Mouse (Mus musculus): ENCODE measurements around the gene Nol12. TPM values are rescaled to one million over a fixed set of nuclear protein-coding genes. Genes with fewer than 3 reads are reported as not detected.

The Nol12 gene
- total RNA-seq (2021), result 10 to 100 TPM; 36.2 to 38.8 TPM
- long read RNA-seq, experiment 1, transcript Nol12-203 (6 exons, 3,721 nt), result major isoform, 12 of 19 reads
- long read RNA-seq, experiment 1, partial matches to known transcripts, result 4 of 19 reads
- long read RNA-seq, experiment 1, other reads (novel, unspliced or antisense), result 3 of 19 reads
- long read RNA-seq, experiment 2, transcript Nol12-203 (6 exons, 3,721 nt), result major isoform, 10 of 17 reads
- long read RNA-seq, experiment 2, partial matches to known transcripts, result 2 of 17 reads
- long read RNA-seq, experiment 2, other reads (novel, unspliced or antisense), result 5 of 17 reads

DNA sequence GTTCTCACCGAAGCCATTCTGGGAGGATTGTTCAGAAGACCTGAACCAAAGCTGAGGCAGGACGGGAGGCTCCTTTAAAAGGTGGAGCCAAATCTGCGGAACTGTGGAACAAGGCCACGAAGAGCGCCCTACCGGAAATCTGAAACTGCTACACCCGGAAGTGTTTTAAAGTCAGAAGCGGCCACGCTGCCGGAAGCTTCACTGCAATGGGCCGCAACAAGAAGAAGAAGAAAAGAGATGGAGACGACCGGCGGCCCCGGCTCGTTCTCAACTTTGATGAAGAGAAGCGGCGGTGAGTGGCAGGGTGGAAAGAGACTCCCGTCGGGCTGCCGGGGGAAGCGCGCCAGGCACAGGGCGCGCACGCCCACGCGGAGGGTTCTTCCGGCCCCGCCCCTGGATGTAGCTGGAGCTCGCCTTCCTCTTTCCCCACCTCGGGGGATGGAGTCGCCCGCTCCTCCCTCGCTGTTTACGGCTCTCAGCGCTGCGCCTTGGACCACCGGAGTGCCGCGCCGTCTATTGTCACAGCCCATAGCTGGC is at the start of gene Nol12:
TSS of gene Nol12 (plus strand) at position 150 of the 537 bp plus-strand sequence.
- DNase-seq (ENCODE audit: extremely low spot score in 1 of 2, low spot score in 2 of 2), result peak; percentile 85
- intact Hi-C loops (cut with DNase I), result no loop called here
- Histone ChIP-seq H3K27ac (peak within 1 kb of the TSS; percentile 92), H3K4me3 (peak within 1 kb of the TSS; percentile 87)
- peak; percentile 28 for TF ChIP-seq CTCF (IDR thresholded peaks at IDR 0.05)

DNA sequence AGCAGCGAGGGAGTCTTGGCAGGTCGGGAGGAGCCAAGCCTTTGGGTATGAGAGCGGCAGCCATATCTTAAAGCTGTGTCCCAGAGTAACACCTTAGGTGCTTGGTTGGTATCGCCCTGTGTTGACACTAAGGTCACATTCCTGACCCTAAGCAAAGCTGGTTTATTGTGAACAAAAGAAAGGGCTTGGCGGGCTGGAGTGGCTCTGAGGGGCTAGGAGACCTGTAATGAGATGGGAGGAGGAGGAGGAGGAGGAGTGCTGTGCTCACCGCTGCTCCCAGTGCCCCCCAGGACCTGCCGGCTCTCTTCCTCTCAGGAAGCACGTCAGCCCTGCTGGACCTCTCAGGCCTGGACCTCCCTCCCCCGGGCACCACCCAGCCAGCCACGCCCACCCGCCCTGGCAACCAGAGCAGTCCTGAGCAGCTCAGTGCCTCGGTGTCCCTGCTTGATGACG is 45.3 kb upstream of the Nol12 start:
- intact Hi-C loops (cut with DNase I), result no loop called here
- no peak for DNase-seq (ENCODE audit: extremely low spot score in 1 of 2, low spot score in 2 of 2)
- Histone ChIP-seq H3K27ac (no peak overlapping the region), H3K4me3 (no peak overlapping the region)
- no peak for TF ChIP-seq CTCF (IDR thresholded peaks at IDR 0.05)

DNA sequence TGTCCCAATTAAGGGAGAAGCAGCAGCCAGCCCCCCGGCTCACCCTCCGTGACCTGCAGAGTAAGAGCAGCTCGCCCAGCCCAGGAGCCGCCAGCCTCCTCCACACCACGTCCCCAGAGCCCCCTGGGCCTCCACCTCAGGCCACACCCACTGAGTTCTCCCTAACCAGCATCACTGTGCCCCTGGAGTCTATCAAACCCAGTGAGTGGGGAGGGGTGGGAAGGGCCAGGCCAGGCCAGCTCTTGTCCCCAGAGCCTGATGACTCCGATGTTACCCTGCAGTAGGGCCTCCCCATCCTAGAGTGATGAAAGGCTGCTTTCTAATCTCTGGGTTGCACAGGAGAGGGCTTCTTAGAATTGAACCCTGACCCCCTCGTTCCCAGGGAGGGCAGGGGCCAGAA is 42.3 kb upstream of the Nol12 start:
- Histone ChIP-seq H3K4me3 (no peak overlapping the region), H3K27ac (no peak overlapping the region)
- DNase-seq (ENCODE audit: extremely low spot score in 1 of 2, low spot score in 2 of 2), result no peak
- no peak for TF ChIP-seq CTCF (IDR thresholded peaks at IDR 0.05)
- intact Hi-C loops (cut with DNase I), result no loop called here

DNA sequence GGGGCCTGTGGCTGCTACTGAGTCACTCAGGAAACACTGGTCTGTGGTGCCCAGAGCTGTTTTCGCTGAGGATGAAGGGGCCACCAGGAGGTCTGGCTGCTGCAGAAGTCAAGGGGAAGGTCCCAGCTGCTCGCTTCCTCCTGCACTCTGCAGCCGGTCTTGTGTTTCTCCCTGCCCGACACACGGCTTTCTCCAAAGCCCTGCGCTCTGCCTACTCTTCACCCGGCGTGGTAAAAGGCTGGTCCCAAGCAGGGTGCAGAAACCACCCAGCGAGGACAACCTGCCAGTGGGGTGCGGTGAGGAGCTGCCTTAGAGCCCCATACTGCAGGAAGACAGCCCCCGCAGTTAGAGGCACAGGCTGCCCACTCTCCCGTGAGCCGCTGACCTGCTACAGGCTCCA is 40.0 kb upstream of the Nol12 start:
- Histone ChIP-seq H3K27ac (0 out of 2 replicates have a peak overlapping the region, but pooled peaks have one; percentile 15), H3K4me3 (no peak overlapping the region)
- DNase-seq (ENCODE audit: extremely low spot score in 1 of 2, low spot score in 2 of 2), result no peak
- intact Hi-C loops (cut with DNase I), result no loop called here
- no peak for TF ChIP-seq CTCF (IDR thresholded peaks at IDR 0.05)

DNA sequence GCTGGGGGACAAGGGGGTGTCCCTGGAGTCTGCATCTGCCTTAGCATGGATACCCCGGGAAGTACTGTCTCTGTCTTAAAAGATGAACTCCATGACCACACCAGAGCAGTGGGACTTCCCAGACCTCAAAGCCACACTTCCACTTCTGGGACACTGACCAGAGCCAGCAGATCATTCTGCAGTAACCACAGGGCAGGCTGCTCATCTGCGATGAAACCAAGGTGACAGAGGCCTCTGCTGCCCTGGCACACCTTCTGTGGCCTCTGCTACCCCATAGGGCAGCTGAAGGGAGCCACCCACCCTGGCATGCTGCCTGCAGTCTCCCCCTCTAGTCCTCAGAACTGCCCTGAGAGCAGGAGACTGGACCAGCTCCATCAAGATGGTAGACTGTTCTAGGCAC is 39.0 kb upstream of the Nol12 start:
- no peak for DNase-seq (ENCODE audit: extremely low spot score in 1 of 2, low spot score in 2 of 2)
- no peak overlapping the region for H3K27ac ChIP-seq
- TF ChIP-seq CTCF (IDR thresholded peaks at IDR 0.05), result no peak
- H3K4me3 ChIP-seq, result no peak overlapping the region
- intact Hi-C loops (cut with DNase I), result no loop called here

DNA sequence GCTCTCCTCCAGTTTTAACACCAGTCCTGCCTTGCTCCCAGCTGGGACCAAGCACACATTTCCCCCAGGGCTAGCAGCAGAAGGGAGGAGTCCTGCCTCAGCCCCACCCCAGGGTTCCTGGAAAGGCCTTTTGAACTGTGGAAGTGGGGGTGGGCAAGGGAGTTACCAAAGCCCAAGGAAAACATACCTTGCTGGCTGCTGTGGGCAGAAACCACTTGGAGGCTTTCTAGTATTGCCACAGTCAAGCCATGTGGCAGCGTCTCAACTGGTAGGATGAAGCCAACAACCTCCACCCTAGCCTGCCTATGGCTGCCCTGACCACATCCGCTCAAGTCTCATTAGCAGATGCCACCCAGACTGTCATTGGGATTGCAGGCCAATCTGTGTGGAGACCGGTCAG is 38.6 kb upstream of the Nol12 start:
- no peak for TF ChIP-seq CTCF (IDR thresholded peaks at IDR 0.05)
- Histone ChIP-seq H3K27ac (no peak overlapping the region), H3K4me3 (no peak overlapping the region)
- intact Hi-C loops (cut with DNase I), result no loop called here
- no peak for DNase-seq (ENCODE audit: extremely low spot score in 1 of 2, low spot score in 2 of 2)

DNA sequence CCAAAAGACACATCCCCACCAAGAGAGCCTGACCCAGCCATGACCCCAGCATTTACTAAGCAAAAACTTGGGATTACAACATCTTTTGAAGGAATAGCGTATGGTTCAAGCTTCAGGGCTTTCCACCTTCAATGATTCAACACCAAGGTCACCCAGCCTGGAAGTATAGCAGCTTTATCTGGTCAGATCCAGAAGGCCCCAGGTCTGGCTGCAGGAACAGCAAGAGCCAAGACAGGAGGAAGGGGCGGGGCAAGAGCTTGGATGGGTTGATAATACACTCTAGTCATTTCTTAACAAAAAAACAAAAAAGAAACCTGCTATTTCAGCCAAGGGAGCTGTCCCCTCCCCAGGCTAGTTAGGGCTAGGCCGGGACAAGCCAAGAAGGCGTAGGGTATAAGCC is 37.2 kb upstream of the Nol12 start:
- intact Hi-C loops (cut with DNase I), result no loop called here
- TF ChIP-seq CTCF (IDR thresholded peaks at IDR 0.05), result no peak
- Histone ChIP-seq H3K4me3 (no peak overlapping the region), H3K27ac (no peak overlapping the region)
- no peak for DNase-seq (ENCODE audit: extremely low spot score in 1 of 2, low spot score in 2 of 2)

DNA sequence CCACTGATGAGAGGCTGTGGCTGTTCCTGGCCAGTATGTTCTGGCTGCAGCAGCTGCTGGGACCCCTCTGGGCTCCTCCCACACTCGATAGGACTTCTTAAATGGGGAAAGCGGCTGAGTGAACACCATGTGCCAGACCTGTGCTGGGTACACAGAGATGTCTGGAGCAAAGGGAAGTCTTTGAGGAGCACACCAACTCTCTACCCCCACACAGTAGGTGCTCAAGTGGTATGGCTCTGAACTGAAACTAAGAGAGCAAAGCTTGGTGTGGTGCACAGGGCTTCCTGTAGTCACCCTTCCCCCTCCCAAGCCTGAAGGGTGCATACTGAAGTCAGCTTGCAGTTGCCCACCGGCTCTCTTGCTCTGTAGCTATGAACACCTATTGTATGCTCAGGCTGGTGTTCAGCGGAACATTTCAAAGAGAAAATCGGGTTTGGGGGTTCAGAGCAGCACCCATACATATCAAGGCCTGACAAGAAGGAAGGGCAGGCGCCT is 36.2 kb upstream of the Nol12 start:
- intact Hi-C loops (cut with DNase I), result no loop called here
- DNase-seq (ENCODE audit: extremely low spot score in 1 of 2, low spot score in 2 of 2), result no peak
- no peak for TF ChIP-seq CTCF (IDR thresholded peaks at IDR 0.05)
- H3K27ac ChIP-seq, result no peak overlapping the region
- H3K4me3 ChIP-seq, result no peak overlapping the region

DNA sequence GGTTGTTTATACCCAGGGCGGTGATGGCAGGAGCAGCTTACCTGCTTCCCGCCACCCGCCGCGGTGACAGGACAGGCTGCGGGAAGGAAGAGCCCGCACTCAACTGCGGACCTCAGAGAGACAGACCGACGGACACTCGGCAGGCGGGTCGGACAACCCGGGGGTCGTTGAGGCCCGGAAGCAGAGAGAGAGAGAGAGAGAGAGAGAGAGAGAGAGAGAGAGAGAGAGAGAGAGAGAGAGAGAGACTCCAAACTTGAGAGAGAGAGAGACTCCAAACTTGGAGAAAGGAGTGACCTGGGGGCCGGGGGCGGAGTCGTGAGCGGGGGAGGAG is 35.4 kb upstream of the Nol12 start, which contains the start of gene Gm49510:
TSS of gene Gm49510 (plus strand) at position 259 of the 331 bp plus-strand sequence.
- TF ChIP-seq CTCF (IDR thresholded peaks at IDR 0.05), result no peak
- DNase-seq (ENCODE audit: extremely low spot score in 1 of 2, low spot score in 2 of 2), result no peak
- Histone ChIP-seq H3K27ac (peak within 1 kb of the TSS; percentile 91), H3K4me3 (peak within 1 kb of the TSS; percentile 64)
- intact Hi-C loops (cut with DNase I), result no loop called here

DNA sequence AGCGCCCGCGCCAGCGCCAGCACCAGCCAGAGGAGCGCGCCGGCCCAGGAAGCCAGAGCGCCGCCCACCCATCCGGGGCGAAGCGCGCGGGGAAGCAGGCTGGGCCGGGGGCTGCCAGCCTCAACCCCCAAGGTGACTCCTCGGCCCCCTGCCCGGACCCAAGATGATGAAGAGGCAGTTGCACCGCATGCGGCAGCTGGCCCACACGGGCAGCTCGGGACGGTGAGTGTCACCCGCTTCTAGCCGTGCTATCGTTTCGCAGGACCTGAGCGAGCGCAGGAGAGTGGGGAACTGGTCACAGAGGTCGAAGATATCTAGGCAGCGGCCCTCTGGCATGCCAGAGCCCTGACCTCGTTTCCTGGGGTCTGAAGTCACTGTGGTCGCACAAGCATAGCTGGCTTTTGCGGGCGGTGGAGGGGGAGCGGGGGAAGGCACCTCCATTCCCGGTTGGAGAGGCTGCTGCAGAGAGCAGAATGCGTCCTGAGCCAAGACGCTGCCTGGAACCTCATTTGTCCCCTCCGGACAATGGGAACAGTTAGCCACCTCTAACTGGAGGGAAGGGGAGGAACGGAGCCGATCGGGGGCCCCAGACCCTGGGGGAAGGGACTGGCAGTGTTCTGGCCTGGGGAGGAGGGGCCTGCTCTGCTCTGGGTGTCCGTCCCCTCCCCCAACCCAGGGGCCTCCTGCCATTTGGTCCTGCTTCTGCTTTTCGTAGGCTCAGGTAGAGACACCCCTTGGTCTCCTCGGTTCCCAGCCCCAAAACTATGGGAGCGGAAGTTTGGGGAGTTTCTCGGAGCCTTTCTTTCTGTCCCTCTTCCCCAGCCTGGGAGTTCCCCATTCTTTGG is 34.8 kb upstream of the Nol12 start, which contains the start of gene Sh3bp1:
TSS of gene Sh3bp1 (plus strand) at position 29 of the 845 bp plus-strand sequence.
- peak within 1 kb of the TSS; percentile 91 for H3K27ac ChIP-seq
- DNase-seq (ENCODE audit: extremely low spot score in 1 of 2, low spot score in 2 of 2), result peak; percentile 62 to 64
- intact Hi-C loops (cut with DNase I), result no loop called here
- TF ChIP-seq CTCF (IDR thresholded peaks at IDR 0.05), result no peak
- H3K4me3 ChIP-seq, result peak within 1 kb of the TSS; percentile 64

DNA sequence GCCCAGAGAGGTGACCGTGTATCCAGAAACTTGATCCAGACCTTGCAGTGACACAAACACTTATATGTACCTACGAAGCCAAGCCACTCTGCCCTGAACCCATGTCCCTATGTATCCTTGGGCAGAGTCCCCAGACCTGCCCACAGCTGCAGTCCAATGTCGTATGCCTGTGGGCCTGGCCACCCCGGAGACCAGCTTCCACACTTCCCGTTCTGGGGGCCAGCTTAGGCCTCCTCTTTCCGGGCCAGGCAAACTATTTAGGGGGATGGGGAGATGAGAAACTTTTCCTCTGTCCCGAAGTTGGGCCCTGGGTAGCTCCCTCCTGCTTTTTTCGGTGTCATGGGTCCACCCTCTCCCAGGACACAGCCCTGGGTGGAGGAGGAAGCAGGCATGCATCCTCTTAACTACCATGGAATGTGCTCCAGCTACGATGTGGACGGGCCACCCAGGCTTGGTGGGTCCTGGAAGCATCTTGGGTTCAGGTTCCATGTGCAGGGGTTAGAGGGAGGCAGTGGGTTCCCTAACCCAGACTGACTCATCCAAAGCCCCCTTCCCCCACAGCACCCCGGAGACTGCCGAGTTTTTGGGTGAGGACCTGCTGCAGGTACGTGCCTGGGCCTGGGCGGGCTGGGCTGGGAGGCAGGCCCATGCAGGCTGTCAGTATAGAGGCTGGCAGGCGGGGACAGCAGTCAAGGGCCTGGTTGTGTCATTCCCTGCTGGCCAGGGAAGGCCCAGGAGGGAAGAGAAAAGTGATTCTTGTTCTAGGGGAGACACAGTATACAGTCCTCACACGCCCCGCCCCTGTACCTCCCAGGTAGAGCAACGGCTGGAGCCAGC is 33.9 kb upstream of the Nol12 start:
- intact Hi-C loops (cut with DNase I), result no loop called here
- no peak for DNase-seq (ENCODE audit: extremely low spot score in 1 of 2, low spot score in 2 of 2)
- H3K27ac ChIP-seq, result peak overlapping the region; percentile 91; the same call in 1 of the 2 replicates
- peak overlapping the region; percentile 64 for H3K4me3 ChIP-seq
- no peak for TF ChIP-seq CTCF (IDR thresholded peaks at IDR 0.05)

All from left cerebral cortex, adult 2 months (tissue).